Mouse (Mus musculus): ENCODE measurements around the gene Rps7. TPM values are rescaled to one million over a fixed set of nuclear protein-coding genes. Genes with fewer than 3 reads are reported as not detected.

The Rps7 gene
- polyA plus RNA-seq, 1 experiment from 2014 or later: 621 TPM

- H3K36me3 ChIP-seq (ENCODE audit: control insufficient read depth, insufficient read depth, low read length): peaks cover 37% of the 10 kb centered on the region
- 79% methylated on average over 4 of the region's 4 CpGs for WGBS
- H3K9me3 ChIP-seq (ENCODE audit: control insufficient read depth, low read length): no peaks in the 10 kb centered on the region
- H3K27ac ChIP-seq (replicated peaks in 1 of 2; ENCODE audit: control insufficient read depth in 1 of 2, insufficient read depth in 1 of 2, low read depth in 2 of 2, low read length in 2 of 2): no peak overlapping the region
- no peak overlapping the region for H3K9ac ChIP-seq (ENCODE audit: low read length)
- H3K4me2 ChIP-seq (ENCODE audit: low read length): no peak overlapping the region
- ATAC-seq (ENCODE audit: insufficient number of reproducible peaks, insufficient read depth, low FRiP score, low read depth): no peak
- peaks cover 5 to 8% of the 10 kb centered on the region in 2 experiments; a peak in 3 of 4 replicates for H3K4me1 ChIP-seq (ENCODE audit: control insufficient read depth in 2 of 2, insufficient read depth in 2 of 2, low read length in 2 of 2)
- no peaks in the 10 kb centered on the region for H3K27me3 ChIP-seq (ENCODE audit: control insufficient read depth, insufficient read depth, low read length)
- H3K4me3 ChIP-seq (ENCODE audit: control insufficient read depth in 1 of 2, insufficient read depth in 1 of 2, low read depth in 1 of 2, low read length in 2 of 2): no peak overlapping the region
Observed at GRCm38 (mm10) chr12:28662628-28663027, 26.9 kb upstream of the Rps7 start.

GRCm38 (mm10) chr12:28649141-28650110, 13.7 kb upstream of the Rps7 start, which contains the start of gene Rnaseh1:
Gene Rnaseh1 (plus strand): TSS chr12:28649602.
- H3K27ac ChIP-seq (replicated peaks in 1 of 2; ENCODE audit: control insufficient read depth in 1 of 2, insufficient read depth in 1 of 2, low read depth in 2 of 2, low read length in 2 of 2): peak within 1 kb of the TSS; percentile 44 to 73; a peak in 3 of 4 replicates
- H3K36me3 ChIP-seq (ENCODE audit: control insufficient read depth, insufficient read depth, low read length): peaks cover 23% of the 10 kb centered on the region
- H3K9me3 ChIP-seq (ENCODE audit: control insufficient read depth, low read length): no peaks in the 10 kb centered on the region
- H3K4me1 ChIP-seq (ENCODE audit: control insufficient read depth in 2 of 2, insufficient read depth in 2 of 2, low read length in 2 of 2): peaks cover 4 to 9% of the 10 kb centered on the region in 2 experiments
- peak within 1 kb of the TSS; percentile 82 to 91 for H3K4me3 ChIP-seq (ENCODE audit: control insufficient read depth in 1 of 2, insufficient read depth in 1 of 2, low read depth in 1 of 2, low read length in 2 of 2)
- WGBS: 2% methylated on average over 52 of the region's 52 CpGs
- H3K9ac ChIP-seq (ENCODE audit: low read length): peak within 1 kb of the TSS; percentile 81
- peak within 1 kb of the TSS; percentile 85 for H3K4me2 ChIP-seq (ENCODE audit: low read length)
- H3K27me3 ChIP-seq (ENCODE audit: control insufficient read depth, insufficient read depth, low read length): no peaks in the 10 kb centered on the region
- ATAC-seq (ENCODE audit: insufficient number of reproducible peaks, insufficient read depth, low FRiP score, low read depth): peak; percentile 64

DNA sequence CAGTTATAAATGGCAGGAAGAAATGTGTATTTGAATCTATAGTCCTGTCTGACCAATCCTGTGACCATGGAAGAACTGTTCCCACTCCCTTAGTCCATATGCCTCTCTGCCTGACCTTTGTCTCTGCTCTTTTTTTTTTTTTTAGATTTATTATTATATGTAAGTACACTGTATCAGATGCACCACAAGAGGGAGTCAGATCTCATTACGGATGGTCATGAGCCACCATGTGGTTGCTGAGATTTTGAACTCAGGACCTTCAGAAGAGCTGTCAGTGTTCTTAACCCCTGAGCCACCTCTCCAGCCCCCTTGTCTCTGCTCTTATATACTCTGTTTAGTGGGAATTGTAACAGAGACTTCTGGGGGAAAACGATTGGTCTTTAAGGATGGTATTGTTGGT, 3.0 kb upstream of the Rps7 start:
- no peak for ATAC-seq (ENCODE audit: insufficient number of reproducible peaks, insufficient read depth, low FRiP score, low read depth)
- Histone ChIP-seq H3K4me1 (ENCODE audit: control insufficient read depth in 2 of 2, insufficient read depth in 2 of 2, low read length in 2 of 2) (peaks cover 4 to 12% of the 10 kb centered on the region in 2 experiments), H3K9ac (ENCODE audit: low read length) (no peak overlapping the region), H3K9me3 (ENCODE audit: control insufficient read depth, low read length) (no peaks in the 10 kb centered on the region), H3K27me3 (ENCODE audit: control insufficient read depth, insufficient read depth, low read length) (peaks cover 5% of the 10 kb centered on the region; the same call in 1 of the 2 replicates), H3K4me3 (ENCODE audit: control insufficient read depth in 1 of 2, insufficient read depth in 1 of 2, low read depth in 1 of 2, low read length in 2 of 2) (no peak overlapping the region), H3K4me2 (ENCODE audit: low read length) (no peak overlapping the region), H3K36me3 (ENCODE audit: control insufficient read depth, insufficient read depth, low read length) (peaks cover 9% of the 10 kb centered on the region), H3K27ac (replicated peaks in 1 of 2; ENCODE audit: control insufficient read depth in 1 of 2, insufficient read depth in 1 of 2, low read depth in 2 of 2, low read length in 2 of 2) (no peak overlapping the region)
- WGBS: 47% methylated on average over 2 of the region's 2 CpGs

GRCm38 (mm10) chr12:28636543-28636942, 790 bp upstream of the Rps7 start:
- Histone ChIP-seq H3K4me3 (ENCODE audit: control insufficient read depth in 1 of 2, insufficient read depth in 1 of 2, low read depth in 1 of 2, low read length in 2 of 2) (peak overlapping the region; percentile 91 to 98; a peak in 3 of 4 replicates), H3K9me3 (ENCODE audit: control insufficient read depth, low read length) (no peaks in the 10 kb centered on the region), H3K4me2 (ENCODE audit: low read length) (peak overlapping the region; percentile 90), H3K4me1 (ENCODE audit: control insufficient read depth in 2 of 2, insufficient read depth in 2 of 2, low read length in 2 of 2) (peaks cover 4 to 14% of the 10 kb centered on the region in 2 experiments), H3K36me3 (ENCODE audit: control insufficient read depth, insufficient read depth, low read length) (peaks cover 31% of the 10 kb centered on the region), H3K9ac (ENCODE audit: low read length) (no peak overlapping the region; the same call in 1 of the 2 replicates), H3K27me3 (ENCODE audit: control insufficient read depth, insufficient read depth, low read length) (no peaks in the 10 kb centered on the region), H3K27ac (replicated peaks in 1 of 2; ENCODE audit: control insufficient read depth in 1 of 2, insufficient read depth in 1 of 2, low read depth in 2 of 2, low read length in 2 of 2) (no peak overlapping the region)
- no peak for ATAC-seq (ENCODE audit: insufficient number of reproducible peaks, insufficient read depth, low FRiP score, low read depth)
- 85% methylated on average over 6 of the region's 6 CpGs for WGBS

- Histone ChIP-seq H3K4me2 (ENCODE audit: low read length) (peak overlapping the region; percentile 90), H3K4me3 (ENCODE audit: control insufficient read depth in 1 of 2, insufficient read depth in 1 of 2, low read depth in 1 of 2, low read length in 2 of 2) (peak overlapping the region; percentile 91 to 98), H3K27ac (replicated peaks in 1 of 2; ENCODE audit: control insufficient read depth in 1 of 2, insufficient read depth in 1 of 2, low read depth in 2 of 2, low read length in 2 of 2) (peak overlapping the region; percentile 77 to 81), H3K36me3 (ENCODE audit: control insufficient read depth, insufficient read depth, low read length) (peaks cover 45% of the 10 kb centered on the region), H3K9me3 (ENCODE audit: control insufficient read depth, low read length) (no peaks in the 10 kb centered on the region), H3K9ac (ENCODE audit: low read length) (peak overlapping the region; percentile 99), H3K27me3 (ENCODE audit: control insufficient read depth, insufficient read depth, low read length) (no peaks in the 10 kb centered on the region), H3K4me1 (ENCODE audit: control insufficient read depth in 2 of 2, insufficient read depth in 2 of 2, low read length in 2 of 2) (peaks cover 4 to 14% of the 10 kb centered on the region in 2 experiments)
- no peak; the same call in 1 of the 2 replicates for ATAC-seq (ENCODE audit: insufficient number of reproducible peaks, insufficient read depth, low FRiP score, low read depth)
- 2% methylated on average over 23 of the region's 23 CpGs for WGBS
Observed at GRCm38 (mm10) chr12:28635058-28635534, 657 bp downstream of the Rps7 start.

- H3K4me1 ChIP-seq (ENCODE audit: control insufficient read depth in 2 of 2, insufficient read depth in 2 of 2, low read length in 2 of 2): peaks cover 0 to 1% of the 10 kb centered on the region in 2 experiments; a peak in 1 of 4 replicates
- H3K4me2 ChIP-seq (ENCODE audit: low read length): no peak overlapping the region
- H3K9ac ChIP-seq (ENCODE audit: low read length): no peak overlapping the region
- WGBS: 92% methylated on average over 2 of the region's 2 CpGs
- H3K27me3 ChIP-seq (ENCODE audit: control insufficient read depth, insufficient read depth, low read length): no peaks in the 10 kb centered on the region
- no peak overlapping the region for H3K27ac ChIP-seq (replicated peaks in 1 of 2; ENCODE audit: control insufficient read depth in 1 of 2, insufficient read depth in 1 of 2, low read depth in 2 of 2, low read length in 2 of 2)
- H3K9me3 ChIP-seq (ENCODE audit: control insufficient read depth, low read length): no peaks in the 10 kb centered on the region
- peaks cover 54% of the 10 kb centered on the region for H3K36me3 ChIP-seq (ENCODE audit: control insufficient read depth, insufficient read depth, low read length)
- no peak for ATAC-seq (ENCODE audit: insufficient number of reproducible peaks, insufficient read depth, low FRiP score, low read depth)
- no peak overlapping the region for H3K4me3 ChIP-seq (ENCODE audit: control insufficient read depth in 1 of 2, insufficient read depth in 1 of 2, low read depth in 1 of 2, low read length in 2 of 2)
Observed at GRCm38 (mm10) chr12:28628436-28628835, 7.3 kb downstream of the Rps7 start.

- no peak overlapping the region for H3K4me2 ChIP-seq (ENCODE audit: low read length)
- WGBS: 65% methylated on average over 4 of the region's 4 CpGs
- H3K4me3 ChIP-seq (ENCODE audit: control insufficient read depth in 1 of 2, insufficient read depth in 1 of 2, low read depth in 1 of 2, low read length in 2 of 2): no peak overlapping the region
- H3K27ac ChIP-seq (replicated peaks in 1 of 2; ENCODE audit: control insufficient read depth in 1 of 2, insufficient read depth in 1 of 2, low read depth in 2 of 2, low read length in 2 of 2): no peak overlapping the region
- H3K27me3 ChIP-seq (ENCODE audit: control insufficient read depth, insufficient read depth, low read length): no peaks in the 10 kb centered on the region
- H3K9me3 ChIP-seq (ENCODE audit: control insufficient read depth, low read length): no peaks in the 10 kb centered on the region
- peaks cover 41% of the 10 kb centered on the region for H3K36me3 ChIP-seq (ENCODE audit: control insufficient read depth, insufficient read depth, low read length)
- H3K9ac ChIP-seq (ENCODE audit: low read length): no peak overlapping the region
- H3K4me1 ChIP-seq (ENCODE audit: control insufficient read depth in 2 of 2, insufficient read depth in 2 of 2, low read length in 2 of 2): peaks cover 8 to 14% of the 10 kb centered on the region in 2 experiments
- ATAC-seq (ENCODE audit: insufficient number of reproducible peaks, insufficient read depth, low FRiP score, low read depth): no peak
Observed at GRCm38 (mm10) chr12:28627092-28627491, 8.7 kb downstream of the Rps7 start.

All from heart, embryonic 14.5 days (tissue).